Mouse (Mus musculus) limb, embryonic 11.5 days (tissue): ENCODE measurements around the gene Gm10134. TPM values are rescaled to one million over a fixed set of nuclear protein-coding genes. Genes with fewer than 3 reads are reported as not detected.
"Not testable (repeated sequence)": the region's sequence is repeated elsewhere in the genome, so short reads cannot be mapped to it uniquely, and the experiment has no call there.

Source experiments
- ATAC-seq: fragments of 200-750 bp; cut with Nextera tagmentation; 2 replicates; pipeline ENCODE4 v1.8.0; 2017; ENCODE audit warnings: low read depth; ENCODE audit not compliant: insufficient number of reproducible peaks, low FRiP score, low TSS enrichment
- DNase-seq: peaks from one replicate; pipeline ENCODE4 v3.0.0-alpha.2; 2015; ENCODE audit warnings: low spot score
- H3K27ac ChIP-seq: fragments of 300-500 bp; sonication (generic); replicated peaks from 2 replicates; pipeline ENCODE4 v1.5.1; 2014; ENCODE audit warnings: low read depth, mild to moderate bottlenecking, low read length
- H3K27me3 ChIP-seq: fragments of 300-500 bp; sonication (generic); 2 replicates; pipeline ENCODE4 v1.6.1; 2014; ENCODE audit warnings: mild to moderate bottlenecking, low read length, mixed read lengths; ENCODE audit not compliant: control insufficient read depth, insufficient read depth
- H3K36me3 ChIP-seq: fragments of 300-500 bp; sonication (generic); 2 replicates; pipeline ENCODE4 v1.6.1; 2014; ENCODE audit warnings: mild to moderate bottlenecking, low read length, moderate library complexity, mixed read lengths; ENCODE audit not compliant: control insufficient read depth, insufficient read depth
- H3K4me1 ChIP-seq: fragments of 300-500 bp; sonication (generic); 2 replicates; pipeline ENCODE4 v1.6.1; 2014; ENCODE audit warnings: low read length, mixed read lengths; ENCODE audit not compliant: control insufficient read depth, insufficient read depth
- H3K4me2 ChIP-seq: fragments of 300-500 bp; sonication (generic); 2 replicates; pipeline ENCODE4 v1.6.1; 2014; ENCODE audit warnings: low read depth, mild to moderate bottlenecking, moderate library complexity; ENCODE audit not compliant: severe bottlenecking
- H3K4me3 ChIP-seq: fragments of 300-500 bp; sonication (generic); 2 replicates; pipeline ENCODE4 v1.5.1; 2014; ENCODE audit warnings: low read depth, low read length
- H3K9ac ChIP-seq: fragments of 300-500 bp; sonication (generic); 2 replicates; pipeline ENCODE4 v1.6.1; 2014; ENCODE audit warnings: mild to moderate bottlenecking, low read length
- H3K9me3 ChIP-seq: fragments of 300-500 bp; sonication (generic); 2 replicates; pipeline ENCODE4 v1.6.1; 2016; ENCODE audit warnings: low read length; ENCODE audit not compliant: control insufficient read depth
- WGBS: fragments of 180-500 bp; shearing (Covaris S2); extraction: QIAGEN DNeasy Blood & Tissue Kit; methylation state at CpG from one replicate; pipeline ENCODE4 v1.1.7; 2014; 5-methylcytosine and 5-hydroxymethylcytosine counted together
- polyA plus RNA-seq: library from polyadenylated mRNA; unstranded; fragments of >200 nt; fragmentation: Nextera tagmentation; extraction: Ambion mirVana; gene quantifications from 2 replicates; pipeline ENCODE4 v1.2.1, GENCODE M21; 2014

Gene Gm10134
- polyA plus RNA-seq, 1 experiment from 2014 or later = not detected

DNA sequence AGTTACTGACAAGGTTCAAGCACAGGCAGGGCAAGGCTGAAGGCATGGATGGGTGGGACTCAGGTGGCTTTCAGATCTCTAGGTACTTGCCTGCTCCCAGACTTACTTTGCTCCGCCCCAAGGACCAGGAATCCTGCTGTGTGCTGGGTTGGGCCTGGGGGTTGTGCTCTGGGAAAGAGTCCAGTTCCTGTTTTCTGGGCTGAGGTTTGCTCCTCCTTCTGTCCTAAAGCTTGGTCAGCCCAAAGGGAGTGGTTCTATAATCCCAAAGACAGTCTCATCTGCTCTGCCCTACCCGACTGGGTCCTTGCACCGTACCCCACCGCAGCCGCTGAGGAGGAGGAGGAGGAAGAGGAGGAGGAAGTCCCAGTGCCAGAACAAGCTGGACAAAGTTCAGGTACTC lies 9.2 kb upstream of the Gm10134 start, which contains the start of gene Gbgt1:
Gbgt1 (plus strand) TSS at position 221 of the 400 bp plus-strand sequence.
- DNase-seq = no peak
- no peak within 1 kb of the TSS for H3K27ac ChIP-seq
- no peak for ATAC-seq
- H3K4me1 ChIP-seq = no peaks in the 10 kb centered on the region
- no peak within 1 kb of the TSS for H3K9ac ChIP-seq
- no peaks in the 10 kb centered on the region for H3K36me3 ChIP-seq
- H3K4me2 ChIP-seq = no peak within 1 kb of the TSS
- no peaks in the 10 kb centered on the region for H3K27me3 ChIP-seq
- H3K9me3 ChIP-seq = no peaks in the 10 kb centered on the region
- WGBS = 81% methylated on average over 5 of the region's 5 CpGs
- H3K4me3 ChIP-seq = no peak within 1 kb of the TSS

GRCm38 (mm10) chr2:28497561-28497960 lies 8.3 kb upstream of the Gm10134 start:
- no peak for DNase-seq
- H3K27ac ChIP-seq = no peak overlapping the region
- no peaks in the 10 kb centered on the region for H3K27me3 ChIP-seq
- no peaks in the 10 kb centered on the region for H3K9me3 ChIP-seq
- H3K9ac ChIP-seq = no peak overlapping the region
- H3K4me2 ChIP-seq = no peak overlapping the region
- H3K4me1 ChIP-seq = no peaks in the 10 kb centered on the region
- H3K36me3 ChIP-seq = no peaks in the 10 kb centered on the region
- 87% methylated on average over 5 of the region's 5 CpGs for WGBS
- no peak overlapping the region for H3K4me3 ChIP-seq
- ATAC-seq = no peak

DNA sequence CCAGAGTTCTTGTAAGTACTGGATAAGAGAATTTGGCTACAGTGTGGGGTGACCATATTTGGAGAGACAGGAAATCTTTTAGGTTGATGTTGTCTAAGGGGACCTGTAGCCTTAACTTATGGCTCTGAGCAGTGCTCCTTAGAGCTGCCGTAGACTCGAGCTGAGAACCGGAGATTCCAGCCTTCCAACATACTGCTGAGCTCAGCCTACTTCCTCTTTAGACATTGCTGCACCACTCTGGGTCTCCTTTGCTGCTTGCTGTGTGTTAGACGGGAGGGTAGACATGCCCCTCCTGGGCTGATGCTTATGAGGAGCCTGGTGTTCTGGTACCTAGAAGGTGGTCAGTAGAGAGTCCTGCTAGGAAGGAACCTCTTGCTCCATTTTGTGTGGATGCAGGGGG lies 7.5 kb upstream of the Gm10134 start:
- H3K4me2 ChIP-seq = no peak overlapping the region
- no peak overlapping the region for H3K4me3 ChIP-seq
- H3K4me1 ChIP-seq = no peaks in the 10 kb centered on the region
- H3K36me3 ChIP-seq = no peaks in the 10 kb centered on the region
- 90% methylated on average over 4 of the region's 4 CpGs for WGBS
- no peak overlapping the region for H3K27ac ChIP-seq
- no peaks in the 10 kb centered on the region for H3K9me3 ChIP-seq
- no peaks in the 10 kb centered on the region for H3K27me3 ChIP-seq
- no peak for ATAC-seq
- no peak for DNase-seq
- H3K9ac ChIP-seq = no peak overlapping the region

DNA sequence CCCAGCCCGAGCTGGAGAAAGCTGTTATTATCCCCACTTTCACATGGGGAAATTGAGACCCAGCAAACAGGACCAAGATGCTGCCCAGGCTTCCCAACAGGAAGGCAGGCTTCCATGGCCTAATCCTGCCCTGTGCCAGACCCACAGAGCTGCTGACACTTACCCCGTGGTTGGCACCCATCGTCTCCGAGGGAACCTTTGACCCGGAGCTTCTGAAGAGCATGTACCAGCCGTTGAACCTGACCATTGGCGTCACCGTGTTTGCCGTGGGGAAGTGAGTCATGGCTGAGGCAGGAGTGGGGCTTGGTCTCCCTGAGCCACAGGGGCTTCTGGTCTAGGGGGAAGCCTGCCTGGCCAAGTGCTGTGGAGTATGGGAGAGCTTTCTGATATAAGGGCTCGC lies 2.9 kb upstream of the Gm10134 start:
- no peaks in the 10 kb centered on the region for H3K9me3 ChIP-seq
- DNase-seq (no peak), ATAC-seq (no peak)
- H3K4me2 ChIP-seq = no peak overlapping the region
- no peaks in the 10 kb centered on the region for H3K36me3 ChIP-seq
- 84% methylated on average over 10 of the region's 10 CpGs for WGBS
- no peaks in the 10 kb centered on the region for H3K27me3 ChIP-seq
- no peaks in the 10 kb centered on the region for H3K4me1 ChIP-seq
- H3K4me3 ChIP-seq = no peak overlapping the region
- H3K27ac ChIP-seq = no peak overlapping the region
- no peak overlapping the region for H3K9ac ChIP-seq

GRCm38 (mm10) chr2:28504676-28505075 lies 1.2 kb upstream of the Gm10134 start:
- no peaks in the 10 kb centered on the region for H3K4me1 ChIP-seq
- no peak overlapping the region for H3K4me2 ChIP-seq
- ATAC-seq (no peak), DNase-seq (no peak)
- no peaks in the 10 kb centered on the region for H3K9me3 ChIP-seq
- no peak overlapping the region for H3K9ac ChIP-seq
- 90% methylated on average over 13 of the region's 13 CpGs for WGBS
- no peaks in the 10 kb centered on the region for H3K36me3 ChIP-seq
- H3K27me3 ChIP-seq = no peaks in the 10 kb centered on the region
- no peak overlapping the region for H3K27ac ChIP-seq
- no peak overlapping the region for H3K4me3 ChIP-seq

- Histone ChIP-seq H3K4me2 (no peak overlapping the region), H3K9ac (no peak overlapping the region), H3K36me3 (no peaks in the 10 kb centered on the region), H3K4me1 (no peaks in the 10 kb centered on the region), H3K4me3 (no peak overlapping the region), H3K27ac (no peak overlapping the region), H3K9me3 (no peaks in the 10 kb centered on the region), H3K27me3 (no peaks in the 10 kb centered on the region)
- WGBS = 72% methylated on average over 6 of the region's 6 CpGs
- no peak for DNase-seq
- ATAC-seq = no peak
Measured at GRCm38 (mm10) chr2:28506291-28506690, 396 bp downstream of the Gm10134 start.

- not testable (repeated sequence) for H3K27me3 ChIP-seq, H3K4me1 ChIP-seq, H3K4me2 ChIP-seq, DNase-seq, H3K36me3 ChIP-seq, H3K4me3 ChIP-seq, H3K27ac ChIP-seq, H3K9me3 ChIP-seq, H3K9ac ChIP-seq, ATAC-seq
- WGBS = 52% methylated on average over 5 of the region's 5 CpGs
Measured at GRCm38 (mm10) chr2:28511600-28511999, 5.7 kb downstream of the Gm10134 start.

DNA sequence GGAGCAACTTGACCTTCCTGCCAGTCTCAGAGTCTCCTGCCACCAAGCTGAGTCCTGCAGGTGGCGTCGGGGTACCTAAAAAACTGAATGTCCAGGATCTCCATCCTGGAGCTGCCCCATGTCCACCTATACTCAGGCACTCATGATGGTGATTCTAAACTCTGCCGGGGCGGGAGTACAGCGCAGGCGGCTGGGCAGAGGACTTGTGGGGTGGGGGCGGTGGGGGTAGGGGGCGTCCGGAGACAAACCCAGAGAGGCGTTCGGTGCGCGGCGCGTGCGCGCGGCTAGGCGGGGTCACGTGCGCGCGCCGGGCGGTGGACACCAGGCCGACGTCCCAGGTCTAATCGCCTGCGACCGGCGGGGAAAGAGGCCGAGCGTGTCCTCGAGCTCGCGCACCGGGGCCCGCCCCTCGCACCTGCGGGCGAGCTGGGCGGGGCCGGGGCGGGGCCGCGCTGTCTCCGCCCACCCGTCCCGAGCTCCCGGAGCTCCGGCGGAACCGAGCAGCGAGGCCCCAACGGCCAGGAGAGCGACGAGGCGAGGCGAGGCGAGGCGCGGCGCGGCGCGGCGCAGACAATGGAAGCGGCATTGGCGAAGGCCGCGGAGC lies 7.0 kb downstream of the Gm10134 start, which contains the start of gene Ralgds:
Ralgds (plus strand) TSS at position 328 of the 604 bp plus-strand sequence.
- Histone ChIP-seq H3K9me3 (no peaks in the 10 kb centered on the region), H3K36me3 (no peaks in the 10 kb centered on the region), H3K9ac (peak within 1 kb of the TSS; percentile 90), H3K4me1 (peaks cover 3% of the 10 kb centered on the region; the same call in 1 of the 2 replicates), H3K27ac (0 out of 2 replicates have a peak within 1 kb of the TSS, but pooled peaks have one; percentile 24), H3K4me3 (peak within 1 kb of the TSS; percentile 68), H3K27me3 (no peaks in the 10 kb centered on the region), H3K4me2 (peak within 1 kb of the TSS; percentile 92)
- 1% methylated on average over 51 of the region's 71 CpGs for WGBS
- DNase-seq = peak; percentile 83
- ATAC-seq = peak; percentile 61
